Mouse (Mus musculus) MEL (cell line): ENCODE data around the gene Prkcz. TPM values are rescaled to one million over a fixed set of nuclear protein-coding genes. Genes with fewer than 3 reads are reported as not detected.

Source experiments
- DNase-seq: peaks from one replicate; pipeline ENCODE4 v3.0.0; 2011; ENCODE audit warnings: low read depth, low spot score
- H3K27ac ChIP-seq: 2 replicates; pipeline ENCODE4 v1.5.1; 2012; ENCODE audit warnings: low read depth, mild to moderate bottlenecking, control low read depth, low read length, moderate library complexity; ENCODE audit not compliant: control insufficient read depth
- H3K27me3 ChIP-seq, 2 experiments: fragments of 150-350 bp in 1 of 2; sonication (generic) in 1 of 2; 2 replicates each; pipeline ENCODE4 v1.6.1; 2012; ENCODE audit warnings: low read length in 2 of 2, mild to moderate bottlenecking in 2 of 2, improper control_type of control experiment in 1 of 2, moderate library complexity in 1 of 2; ENCODE audit not compliant: insufficient read depth in 2 of 2, control insufficient read depth in 1 of 2
- H3K36me3 ChIP-seq, 2 experiments: 2 replicates each; pipeline ENCODE4 v1.6.1; 2012 to 2014; ENCODE audit warnings: low read length in 2 of 2, improper control_type of control experiment in 1 of 2, inconsistent platforms in 1 of 2, mild to moderate bottlenecking in 1 of 2; ENCODE audit not compliant: insufficient read depth in 2 of 2, control insufficient read depth in 1 of 2
- H3K4me1 ChIP-seq, 2 experiments: fragments of 150-350 bp in 1 of 2; sonication (generic) in 1 of 2; 2 replicates each; pipeline ENCODE4 v1.6.1; 2012; ENCODE audit warnings: low read length in 2 of 2, improper control_type of control experiment in 1 of 2, mild to moderate bottlenecking in 1 of 2; ENCODE audit not compliant: insufficient read depth in 2 of 2, control insufficient read depth in 1 of 2
- H3K4me3 ChIP-seq, 2 experiments: fragments of 150-350 bp in 1 of 2; sonication (generic) in 1 of 2; 2 replicates each; pipeline ENCODE4 v1.5.1; 2012; ENCODE audit warnings: low read depth in 2 of 2, low read length in 2 of 2, mild to moderate bottlenecking in 2 of 2, moderate library complexity in 2 of 2, control low read depth in 1 of 2, improper control_type of control experiment in 1 of 2; ENCODE audit not compliant: control insufficient read depth in 1 of 2, insufficient read depth in 1 of 2
- H3K79me2 ChIP-seq: 2 replicates; pipeline ENCODE4 v1.6.1; 2012; ENCODE audit warnings: mild to moderate bottlenecking, low read length, moderate library complexity; ENCODE audit not compliant: control insufficient read depth, poor library complexity, insufficient read depth
- H3K9ac ChIP-seq: 2 replicates; pipeline ENCODE4 v1.6.1; 2012; ENCODE audit warnings: low read depth, mild to moderate bottlenecking, control low read depth, low read length, moderate library complexity; ENCODE audit not compliant: control insufficient read depth, poor library complexity, severe bottlenecking
- H3K9me3 ChIP-seq: fragments of 150-350 bp; sonication (generic); replicated peaks from 2 replicates; pipeline ENCODE4 v1.6.1; 2012; ENCODE audit warnings: mild to moderate bottlenecking, low read length, improper control_type of control experiment, moderate library complexity; ENCODE audit not compliant: insufficient read depth
- BHLHE40 ChIP-seq: IDR thresholded peaks from 2 replicates; pipeline ENCODE4 v1.6.1; 2012; ENCODE audit warnings: low read depth, mild to moderate bottlenecking, inconsistent platforms, low read length, improper control_type of control experiment, borderline replicate concordance
- CHD1 ChIP-seq: IDR thresholded peaks from 2 replicates; pipeline ENCODE4 v1.6.1; 2012; ENCODE audit warnings: low read depth, mild to moderate bottlenecking, inconsistent platforms, low read length, improper control_type of control experiment
- CHD2 ChIP-seq: IDR thresholded peaks from 2 replicates; pipeline ENCODE4 v1.6.1; 2011; ENCODE audit warnings: low read length, improper control_type of control experiment
- CTCF ChIP-seq, 3 experiments: IDR thresholded peaks in 2 of 3; conservative IDR thresholded peaks in 1 of 3; 2 replicates each; pipeline ENCODE4 v1.5.1; 2011 to 2012; ENCODE audit warnings: low read length in 3 of 3, low read depth in 2 of 3, mild to moderate bottlenecking in 2 of 3, improper control_type of control experiment in 1 of 3, inconsistent platforms in 1 of 3, mixed read lengths in 1 of 3, moderate library complexity in 1 of 3; ENCODE audit not compliant: control insufficient read depth in 1 of 3, insufficient read depth in 1 of 3, poor library complexity in 1 of 3, severe bottlenecking in 1 of 3
- E2F4 ChIP-seq: IDR thresholded peaks from 2 replicates; pipeline ENCODE4 v1.6.1; 2011; ENCODE audit warnings: low read depth, low read length, improper control_type of control experiment, borderline replicate concordance
- GABPA ChIP-seq: IDR thresholded peaks from 2 replicates; pipeline ENCODE4 v1.6.1; 2012; ENCODE audit warnings: low read depth, mild to moderate bottlenecking, inconsistent platforms, low read length, improper control_type of control experiment, moderate library complexity
- GATA1 ChIP-seq: IDR thresholded peaks from 2 replicates; pipeline ENCODE4 v1.6.1; 2011; ENCODE audit warnings: low read depth, low read length, improper control_type of control experiment
- HCFC1 ChIP-seq: IDR thresholded peaks from 2 replicates; pipeline ENCODE4 v1.6.1; 2012; ENCODE audit warnings: low read depth, mild to moderate bottlenecking, inconsistent platforms, low read length, improper control_type of control experiment, moderate library complexity
- JUND ChIP-seq: IDR thresholded peaks from 2 replicates; pipeline ENCODE4 v1.6.1; 2011; ENCODE audit warnings: low read depth, mild to moderate bottlenecking, improper control_type of control experiment, low read length
- KAT2A ChIP-seq: conservative IDR thresholded peaks from 2 replicates; pipeline ENCODE4 v1.6.1; 2012; ENCODE audit warnings: low read depth, low read length, improper control_type of control experiment, inconsistent platforms
- MAX ChIP-seq: IDR thresholded peaks from 2 replicates; pipeline ENCODE4 v1.6.1; 2011; ENCODE audit warnings: low read length, improper control_type of control experiment
- MEF2A ChIP-seq: IDR thresholded peaks from 2 replicates; pipeline ENCODE4 v1.6.1; 2014; ENCODE audit warnings: low read depth, mild to moderate bottlenecking, inconsistent platforms, low read length, improper control_type of control experiment; ENCODE audit not compliant: poor library complexity, insufficient replicate concordance, severe bottlenecking; ENCODE audit errors: extremely low read depth
- MXI1 ChIP-seq: IDR thresholded peaks from 2 replicates; pipeline ENCODE4 v1.6.1; 2011; ENCODE audit warnings: mild to moderate bottlenecking, low read depth, low read length, improper control_type of control experiment
- MYC ChIP-seq: IDR thresholded peaks from 2 replicates; pipeline ENCODE4 v1.6.1; 2011; ENCODE audit warnings: low read depth, mild to moderate bottlenecking, low read length, improper control_type of control experiment, moderate library complexity
- NELFE ChIP-seq: IDR thresholded peaks from 2 replicates; pipeline ENCODE4 v1.6.1; 2011; ENCODE audit warnings: low read depth, low read length, improper control_type of control experiment
- NRF1 ChIP-seq: IDR thresholded peaks from 2 replicates; pipeline ENCODE4 v1.6.1; 2014; ENCODE audit warnings: low read depth, mild to moderate bottlenecking, inconsistent platforms, low read length, improper control_type of control experiment, moderate library complexity; ENCODE audit not compliant: poor library complexity, insufficient read depth, severe bottlenecking
- POLR2A ChIP-seq, 2 experiments: IDR thresholded peaks; 2 replicates each; pipeline ENCODE4 v1.6.1; 2011 to 2012; ENCODE audit warnings: low read length in 2 of 2, mild to moderate bottlenecking in 2 of 2, control low read depth in 1 of 2, improper control_type of control experiment in 1 of 2, low read depth in 1 of 2, moderate library complexity in 1 of 2; ENCODE audit not compliant: control insufficient read depth in 1 of 2, insufficient read depth in 1 of 2, poor library complexity in 1 of 2
- POLR2AphosphoS2 ChIP-seq: IDR thresholded peaks from 2 replicates; pipeline ENCODE4 v1.6.1; 2011; ENCODE audit warnings: low read length, improper control_type of control experiment
- POLR2AphosphoS5 ChIP-seq: IDR thresholded peaks from 2 replicates; pipeline ENCODE4 v1.6.1; 2012; ENCODE audit warnings: low read depth, borderline replicate concordance, mild to moderate bottlenecking, inconsistent platforms, low read length, moderate library complexity, mixed read lengths
- RAD21 ChIP-seq: IDR thresholded peaks from 2 replicates; pipeline ENCODE4 v1.6.1; 2011; ENCODE audit warnings: mild to moderate bottlenecking, low read depth, low read length, improper control_type of control experiment
- RCOR1 ChIP-seq: IDR thresholded peaks from 2 replicates; pipeline ENCODE4 v1.6.1; 2012; ENCODE audit warnings: low read depth, mild to moderate bottlenecking, inconsistent platforms, low read length, improper control_type of control experiment
- SMC3 ChIP-seq: IDR thresholded peaks from 2 replicates; pipeline ENCODE4 v1.6.1; 2011; ENCODE audit warnings: low read depth, low read length, improper control_type of control experiment
- TAL1 ChIP-seq: IDR thresholded peaks from 2 replicates; pipeline ENCODE4 v1.6.1; 2012; ENCODE audit warnings: mild to moderate bottlenecking, inconsistent platforms, low read length, moderate library complexity, mixed read lengths
- TBP ChIP-seq: IDR thresholded peaks from 2 replicates; pipeline ENCODE4 v1.8.0; 2011; ENCODE audit warnings: low read depth, low read length, improper control_type of control experiment
- USF2 ChIP-seq, 2 experiments: IDR thresholded peaks; 2 replicates each; pipeline ENCODE4 v1.6.1; 2011 to 2012; ENCODE audit warnings: improper control_type of control experiment in 2 of 2, low read length in 2 of 2, borderline replicate concordance in 1 of 2, inconsistent platforms in 1 of 2, low read depth in 1 of 2, mild to moderate bottlenecking in 1 of 2; ENCODE audit not compliant: insufficient read depth in 1 of 2
- ZKSCAN1 ChIP-seq: IDR thresholded peaks from 2 replicates; pipeline ENCODE4 v1.6.1; 2012; ENCODE audit warnings: low read depth, mild to moderate bottlenecking, inconsistent platforms, low read length, improper control_type of control experiment, moderate library complexity
- ZNF384 ChIP-seq: IDR thresholded peaks from 2 replicates; pipeline ENCODE4 v1.6.1; 2012; ENCODE audit warnings: low read depth, mild to moderate bottlenecking, inconsistent platforms, low read length, improper control_type of control experiment
- polyA plus RNA-seq, 2 experiments: library from polyadenylated mRNA; stranded (reverse) in 1 of 2; unstranded in 1 of 2; fragments of >175 nt in 1 of 2; fragments of >200 nt in 1 of 2; gene quantifications; 2 replicates each; pipeline versions ENCODE4 v1.2.1 to v1.2.4; 2012; ENCODE audit warnings: low replicate concordance in 2 of 2, low read depth in 1 of 2; ENCODE audit not compliant: insufficient read length in 2 of 2, insufficient read depth in 1 of 2, missing spikeins in 1 of 2
- total RNA-seq: library from RNA; depleted of rRNA; stranded (reverse); fragments of 300-350 nt; gene quantifications from 2 replicates; pipeline ENCODE4 v1.2.3, GENCODE M21; 2012

Prkcz gene
- total and polyA plus RNA-seq, 3 experiments = 0.12 to 0.92 TPM; not detected in 1

DNA sequence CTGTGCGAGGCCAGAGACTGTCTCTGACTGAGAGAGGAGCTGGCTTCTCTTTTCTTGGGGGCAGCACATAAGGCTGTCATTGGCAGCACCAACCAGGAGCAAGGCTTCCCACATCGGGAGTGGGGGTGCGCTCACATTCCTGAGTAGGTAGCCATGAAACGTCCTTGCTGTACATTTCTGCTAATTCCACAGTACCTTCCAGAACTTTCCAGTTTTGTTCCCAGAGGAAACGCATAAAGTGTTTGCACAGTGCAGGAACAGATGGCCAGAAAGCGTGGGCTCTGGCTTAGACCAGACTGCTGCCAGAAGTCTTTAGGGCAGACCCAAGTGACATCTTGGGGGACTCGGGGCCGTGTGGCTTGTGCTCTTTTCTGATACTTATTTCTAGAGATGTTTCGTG is 77.6 kb downstream of the Prkcz start:
- no peaks in the 10 kb centered on the region for H3K9me3 ChIP-seq
- H3K27me3 ChIP-seq = 0 out of 4 replicates have a peak, but pooled peaks cover 0 to 1% of the 10 kb centered on the region in 2 experiments
- H3K36me3 ChIP-seq = peaks cover 0 to 3% of the 10 kb centered on the region in 2 experiments; a peak in 2 of 4 replicates
- H3K4me1 ChIP-seq = peaks cover 0 to 16% of the 10 kb centered on the region in 2 experiments; a peak in 2 of 4 replicates
- H3K27ac ChIP-seq = no peak overlapping the region
- no peak overlapping the region for H3K9ac ChIP-seq
- no peak overlapping the region for H3K4me3 ChIP-seq
- no peaks in the 10 kb centered on the region for H3K79me2 ChIP-seq
- TF ChIP-seq ZKSCAN1 = no peak
- TF ChIP-seq USF2 (IDR thresholded peaks at IDR 0.05; ENCODE audit: borderline replicate concordance in 1 of 2, insufficient read depth in 1 of 2, low read depth in 1 of 2, low read length in 2 of 2) = no peak
- TF ChIP-seq TAL1 = no peak
- TF ChIP-seq MXI1 = no peak
- no peak for TF ChIP-seq ZNF384
- no peak for TF ChIP-seq MAX
- TF ChIP-seq RAD21 = no peak
- TF ChIP-seq E2F4 = no peak
- no peak for TF ChIP-seq SMC3
- no peak for TF ChIP-seq JUND
- TF ChIP-seq NRF1 = no peak
- TF ChIP-seq HCFC1 = no peak
- no peak for TF ChIP-seq MEF2A
- TF ChIP-seq POLR2AphosphoS2 = no peak
- no peak for TF ChIP-seq CHD1
- no peak for TF ChIP-seq RCOR1
- no peak for TF ChIP-seq BHLHE40
- no peak for TF ChIP-seq GABPA
- TF ChIP-seq NELFE = no peak
- no peak for TF ChIP-seq CHD2
- no peak for DNase-seq

DNA sequence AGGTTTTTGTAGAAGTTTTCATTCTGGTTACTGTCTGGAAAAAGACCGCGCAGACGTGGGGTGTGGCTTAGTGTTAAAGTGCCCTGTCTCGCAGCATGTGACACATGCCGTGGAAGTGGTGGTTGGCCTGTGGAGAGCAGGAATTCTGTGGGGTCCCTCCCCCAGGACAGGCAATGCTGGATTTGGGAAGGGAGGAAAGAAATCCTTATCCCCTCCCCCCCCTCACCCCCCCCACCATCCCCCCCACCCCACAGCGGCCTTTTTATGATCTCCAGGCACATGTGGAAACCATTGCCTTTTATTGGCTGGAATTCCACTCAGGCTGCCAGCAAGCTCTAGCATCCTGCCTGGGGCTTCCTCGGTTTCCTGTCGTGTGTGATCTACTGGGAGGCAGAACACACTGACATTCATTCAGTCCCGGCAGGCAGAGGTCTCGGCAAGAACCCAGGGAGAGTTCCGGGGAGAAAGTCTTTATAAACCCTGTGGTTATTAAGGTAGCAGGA is 78.1 kb downstream of the Prkcz start:
- no peak for DNase-seq
- Histone ChIP-seq H3K4me3 (no peak overlapping the region), H3K9ac (no peak overlapping the region)
- TF ChIP-seq GATA1 (no peak), CHD2 (no peak), HCFC1 (no peak), POLR2A (IDR thresholded peaks at IDR 0.05; ENCODE audit: control insufficient read depth in 1 of 2, insufficient read depth in 1 of 2, low read depth in 1 of 2, low read length in 2 of 2, poor library complexity in 1 of 2) (no peak), RAD21 (no peak), KAT2A (no peak), TBP (no peak), CTCF (IDR thresholded peaks at IDR 0.05 in 2 of 3, conservative IDR thresholded peaks at IDR 0.05 in 1 of 3; ENCODE audit: control insufficient read depth in 1 of 3, insufficient read depth in 1 of 3, low read depth in 2 of 3, low read length in 3 of 3, poor library complexity in 1 of 3, severe bottlenecking in 1 of 3) (no peak), POLR2AphosphoS5 (no peak), RCOR1 (no peak), MYC (no peak), ZNF384 (no peak), MEF2A (no peak)
- TF ChIP-seq, all 39 proteins: peak for 0
- 0 out of 4 replicates have a peak, but pooled peaks cover 0 to 1% of the 10 kb centered on the region in 2 experiments for H3K27me3 ChIP-seq
- peaks cover 0 to 3% of the 10 kb centered on the region in 2 experiments; a peak in 2 of 4 replicates for H3K36me3 ChIP-seq
- peaks cover 0 to 16% of the 10 kb centered on the region in 2 experiments; a peak in 2 of 4 replicates for H3K4me1 ChIP-seq
- no peaks in the 10 kb centered on the region for H3K9me3 ChIP-seq
- no peaks in the 10 kb centered on the region for H3K79me2 ChIP-seq
- no peak overlapping the region for H3K27ac ChIP-seq
